Mouse (Mus musculus) liver, postnatal 0 days (tissue): ENCODE results near the gene Stk24. TPM values are rescaled to one million over a fixed set of nuclear protein-coding genes. Genes with fewer than 3 reads are reported as not detected.

Experiments used
- ATAC-seq: fragments of 200-750 bp; cut with Nextera tagmentation; 2 replicates; pipeline ENCODE4 v1.8.0; 2017; ENCODE audit warnings: mild to moderate bottlenecking, moderate library complexity
- DNase-seq: peaks from one replicate; pipeline ENCODE4 v3.0.0-alpha.2; 2016
- H3K27ac ChIP-seq: fragments of 300-500 bp; sonication (generic); 2 replicates; pipeline ENCODE4 v1.5.1; 2014; ENCODE audit warnings: antibody characterized with exemption, moderate library complexity, mild to moderate bottlenecking, low read depth
- H3K27me3 ChIP-seq: fragments of 300-500 bp; sonication (generic); 2 replicates; pipeline ENCODE4 v1.6.1; 2014; ENCODE audit warnings: low read length, control low read depth, mixed read lengths; ENCODE audit not compliant: insufficient read depth
- H3K36me3 ChIP-seq: fragments of 300-500 bp; sonication (generic); replicated peaks from 2 replicates; pipeline ENCODE4 v1.6.1; 2014; ENCODE audit warnings: mild to moderate bottlenecking, control low read depth, low read length, moderate library complexity, mixed read lengths; ENCODE audit not compliant: insufficient read depth
- H3K4me1 ChIP-seq: fragments of 300-500 bp; sonication (generic); 2 replicates; pipeline ENCODE4 v1.6.1; 2014; ENCODE audit warnings: antibody characterized with exemption, mild to moderate bottlenecking, control low read depth; ENCODE audit not compliant: insufficient read depth
- H3K4me2 ChIP-seq: fragments of 300-500 bp; sonication (generic); 2 replicates; pipeline ENCODE4 v1.6.1; 2014; ENCODE audit warnings: low read depth, mild to moderate bottlenecking, low read length, moderate library complexity, mixed read lengths
- H3K4me3 ChIP-seq: fragments of 300-500 bp; sonication (generic); 2 replicates; pipeline ENCODE4 v1.5.1; 2014; ENCODE audit warnings: low read depth, low read length
- H3K9ac ChIP-seq: fragments of 300-500 bp; sonication (generic); replicated peaks from 2 replicates; pipeline ENCODE4 v1.6.1; 2014; ENCODE audit warnings: mild to moderate bottlenecking, moderate library complexity
- H3K9me3 ChIP-seq: fragments of 300-500 bp; sonication (generic); 2 replicates; pipeline ENCODE4 v1.6.1; 2016; ENCODE audit warnings: mild to moderate bottlenecking, control low read depth, low read length, mixed read lengths
- CTCF ChIP-seq: sonication (generic); IDR thresholded peaks from 2 replicates; pipeline ENCODE4 v1.5.1; 2016; ENCODE audit warnings: antibody characterized with exemption, low read depth
- EP300 ChIP-seq: IDR thresholded peaks from 2 replicates; pipeline ENCODE4 v1.6.1; 2016; ENCODE audit warnings: antibody characterized with exemption, low read depth, mild to moderate bottlenecking
- WGBS: fragments of 180-500 bp; shearing (Covaris S2); extraction: QIAGEN DNeasy Blood & Tissue Kit; methylation state at CpG from one replicate; pipeline ENCODE4 v1.1.7; 2014; ENCODE audit not compliant: insufficient replicate concordance; 5-methylcytosine and 5-hydroxymethylcytosine counted together
- polyA plus RNA-seq: library from polyadenylated mRNA; unstranded; fragments of >200 nt; fragmentation: Nextera tagmentation; extraction: Ambion mirVana; gene quantifications from 2 replicates; pipeline ENCODE4 v1.2.1, GENCODE M21; 2015

Stk24 gene
- polyA plus RNA-seq, 1 experiment from 2014 or later: 19.3 TPM

DNA sequence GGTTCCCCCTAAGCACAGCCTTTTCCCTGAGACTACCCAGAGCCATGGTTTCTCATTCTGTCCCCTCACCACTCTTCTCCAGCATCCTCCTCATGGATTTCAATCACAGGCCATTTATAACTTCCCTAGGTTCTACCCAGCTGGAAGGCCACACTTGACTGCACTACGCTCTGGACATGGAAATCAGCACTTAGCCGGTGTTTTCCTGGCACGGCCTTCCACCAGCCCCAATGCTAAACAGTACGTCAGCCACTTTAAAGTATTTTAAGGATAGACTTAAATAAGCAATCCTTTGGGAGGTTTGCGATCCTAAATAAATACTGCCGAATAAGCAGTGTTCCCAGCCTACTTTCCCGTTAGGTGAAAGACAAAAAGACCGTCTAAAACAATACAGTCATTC, 29.8 kb downstream of the Stk24 start:
- ATAC-seq: no peak
- Histone ChIP-seq H3K9me3 (no peaks in the 10 kb centered on the region), H3K36me3 (no peaks in the 10 kb centered on the region), H3K9ac (no peak overlapping the region), H3K27me3 (no peaks in the 10 kb centered on the region), H3K27ac (no peak overlapping the region), H3K4me2 (no peak overlapping the region), H3K4me1 (peaks cover 68% of the 10 kb centered on the region), H3K4me3 (no peak overlapping the region)
- no peak for TF ChIP-seq EP300
- no peak for TF ChIP-seq CTCF
- WGBS: 77% methylated on average over 8 of the region's 8 CpGs
- DNase-seq: no peak

DNA sequence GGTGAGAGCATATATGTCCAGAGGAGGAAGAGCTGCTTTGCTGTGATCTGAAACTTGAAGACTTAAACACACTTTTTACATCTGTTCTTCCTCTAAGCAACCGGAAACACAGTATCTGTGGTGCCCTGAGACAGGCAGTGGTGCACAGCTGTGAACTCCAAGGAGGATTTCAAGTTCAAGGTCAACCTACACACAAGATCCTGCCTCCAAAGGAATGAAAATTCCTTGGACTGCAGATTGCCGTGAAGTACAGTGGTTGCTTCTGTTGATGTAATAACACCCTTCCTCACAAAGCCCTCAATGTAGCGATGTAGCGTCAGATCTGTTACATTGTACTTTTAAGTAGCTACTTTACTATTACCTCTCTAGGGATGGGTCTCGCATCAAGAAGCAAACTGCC, 30.5 kb downstream of the Stk24 start:
- no peak for DNase-seq

DNA sequence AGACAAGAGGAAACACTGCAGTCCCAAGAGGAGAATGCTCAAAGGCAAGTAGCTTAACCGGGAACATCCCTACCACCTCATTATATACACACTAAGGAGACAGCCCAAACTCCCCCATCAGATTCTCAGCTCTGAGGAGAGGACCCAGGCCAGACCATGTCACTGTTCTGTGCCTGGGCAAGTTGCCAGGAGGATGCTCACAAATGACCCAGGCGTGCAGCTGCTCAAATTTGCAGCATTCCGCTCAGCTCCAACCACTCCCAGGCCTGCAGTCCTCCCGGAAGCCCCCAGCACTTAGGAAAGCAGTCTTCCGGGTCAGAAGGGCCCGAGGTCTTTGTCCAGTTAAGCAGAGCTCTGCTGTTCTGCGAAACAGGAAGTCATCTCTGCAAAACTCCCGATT, 31.6 kb downstream of the Stk24 start:
- H3K36me3 ChIP-seq: no peaks in the 10 kb centered on the region
- no peak overlapping the region for H3K9ac ChIP-seq
- H3K4me1 ChIP-seq: peaks cover 57% of the 10 kb centered on the region
- ATAC-seq (no peak), DNase-seq (peak; percentile 45)
- no peak overlapping the region for H3K27ac ChIP-seq
- H3K4me3 ChIP-seq: no peak overlapping the region
- H3K4me2 ChIP-seq: no peak overlapping the region
- no peaks in the 10 kb centered on the region for H3K9me3 ChIP-seq
- WGBS: 58% methylated on average over 8 of the region's 8 CpGs
- no peak for TF ChIP-seq EP300
- no peak for TF ChIP-seq CTCF
- no peaks in the 10 kb centered on the region for H3K27me3 ChIP-seq

More for the DNA sequence above, 30.5 kb downstream of the Stk24 start:
- H3K4me1 ChIP-seq: peaks cover 63% of the 10 kb centered on the region
- TF ChIP-seq EP300 (no peak), CTCF (no peak)
- WGBS: 76% methylated on average over 5 of the region's 5 CpGs
- ATAC-seq: no peak
- peak overlapping the region; percentile 30 for H3K27ac ChIP-seq
- no peak overlapping the region; the same call in 1 of the 2 replicates for H3K9ac ChIP-seq
- H3K4me2 ChIP-seq: no peak overlapping the region
- H3K4me3 ChIP-seq: no peak overlapping the region
- no peaks in the 10 kb centered on the region for H3K9me3 ChIP-seq
- no peaks in the 10 kb centered on the region for H3K36me3 ChIP-seq
- H3K27me3 ChIP-seq: no peaks in the 10 kb centered on the region

DNA sequence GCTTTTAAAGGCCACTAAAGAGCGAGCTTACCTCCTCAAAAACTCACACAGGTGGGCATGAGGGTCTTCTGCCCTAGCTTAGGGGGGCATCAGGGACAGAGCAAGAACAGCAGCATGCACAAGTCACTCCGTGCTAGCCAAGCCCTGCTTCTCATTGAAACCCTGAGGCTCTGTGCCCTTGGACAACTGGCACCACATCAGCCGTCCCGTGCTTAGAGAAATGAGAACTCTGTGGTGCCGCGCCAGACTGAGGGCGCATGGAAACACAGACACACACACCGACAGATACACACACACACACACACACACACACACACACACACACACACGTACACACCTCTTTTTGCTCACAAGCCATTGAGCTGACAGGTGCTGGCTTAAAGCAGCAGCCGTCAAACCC, 32.7 kb downstream of the Stk24 start:
- Histone ChIP-seq H3K4me3 (no peak overlapping the region), H3K9me3 (no peaks in the 10 kb centered on the region), H3K27me3 (no peaks in the 10 kb centered on the region), H3K4me2 (no peak overlapping the region), H3K36me3 (no peaks in the 10 kb centered on the region), H3K27ac (no peak overlapping the region), H3K9ac (no peak overlapping the region), H3K4me1 (peaks cover 46% of the 10 kb centered on the region)
- WGBS: 76% methylated on average over 10 of the region's 10 CpGs
- ATAC-seq (no peak), DNase-seq (no peak)
- TF ChIP-seq CTCF (no peak), EP300 (no peak)

DNA sequence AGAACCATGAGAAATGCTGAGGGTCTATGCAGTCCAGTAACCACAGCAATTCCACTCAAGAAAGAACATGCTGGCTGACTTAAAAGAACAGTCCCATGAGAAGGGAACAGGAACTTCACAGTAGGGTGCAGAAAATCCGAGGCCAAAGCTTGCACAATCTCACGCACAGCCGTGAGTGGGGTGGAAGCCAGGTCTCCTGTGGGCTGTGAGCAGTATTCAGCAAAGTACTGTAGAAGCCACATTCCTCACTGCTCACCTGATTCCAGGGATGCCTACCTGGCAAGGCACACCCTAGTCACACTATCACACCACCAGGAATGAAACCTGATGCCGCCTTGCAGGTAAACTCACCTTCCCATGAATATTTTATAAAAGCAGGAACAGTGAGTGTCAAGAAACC, 33.2 kb downstream of the Stk24 start:
- Histone ChIP-seq H3K27ac (no peak overlapping the region), H3K27me3 (no peaks in the 10 kb centered on the region), H3K4me3 (no peak overlapping the region), H3K36me3 (no peaks in the 10 kb centered on the region), H3K9me3 (no peaks in the 10 kb centered on the region), H3K4me1 (peaks cover 41% of the 10 kb centered on the region), H3K4me2 (no peak overlapping the region), H3K9ac (no peak overlapping the region)
- TF ChIP-seq CTCF: no peak
- 38% methylated on average over 4 of the region's 4 CpGs for WGBS
- DNase-seq: peak; percentile 21
- ATAC-seq: peak; percentile 22; the same call in 1 of the 2 replicates

DNA sequence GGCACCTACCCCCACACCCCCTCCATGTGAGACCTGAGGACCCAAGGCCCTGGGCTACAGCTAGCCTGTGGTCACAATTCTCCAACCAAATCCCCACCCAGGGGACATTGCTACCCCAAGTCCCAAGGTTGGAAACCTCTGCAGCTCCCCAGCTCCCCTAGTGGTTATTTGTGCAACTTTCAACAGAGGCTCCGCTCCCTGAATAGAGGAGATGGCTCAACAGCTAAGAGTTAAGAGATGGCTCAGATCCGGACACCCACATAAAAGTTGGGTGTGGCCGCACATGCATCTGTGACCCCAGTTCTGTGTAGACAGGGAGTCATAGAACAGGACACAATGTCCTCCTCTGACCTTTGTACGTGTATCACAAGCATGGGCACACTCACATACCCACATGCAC, 33.8 kb downstream of the Stk24 start:
- no peak for TF ChIP-seq EP300
- peak; percentile 81 for TF ChIP-seq CTCF
- peaks cover 37% of the 10 kb centered on the region for H3K4me1 ChIP-seq
- DNase-seq (peak; percentile 32), ATAC-seq (peak; percentile 64)
- no peak overlapping the region for H3K9ac ChIP-seq
- H3K9me3 ChIP-seq: no peaks in the 10 kb centered on the region
- H3K36me3 ChIP-seq: no peaks in the 10 kb centered on the region
- H3K4me3 ChIP-seq: no peak overlapping the region
- no peaks in the 10 kb centered on the region for H3K27me3 ChIP-seq
- WGBS: 57% methylated on average over 4 of the region's 4 CpGs
- no peak overlapping the region for H3K27ac ChIP-seq
- 0 out of 2 replicates have a peak overlapping the region, but pooled peaks have one; percentile 14 for H3K4me2 ChIP-seq

DNA sequence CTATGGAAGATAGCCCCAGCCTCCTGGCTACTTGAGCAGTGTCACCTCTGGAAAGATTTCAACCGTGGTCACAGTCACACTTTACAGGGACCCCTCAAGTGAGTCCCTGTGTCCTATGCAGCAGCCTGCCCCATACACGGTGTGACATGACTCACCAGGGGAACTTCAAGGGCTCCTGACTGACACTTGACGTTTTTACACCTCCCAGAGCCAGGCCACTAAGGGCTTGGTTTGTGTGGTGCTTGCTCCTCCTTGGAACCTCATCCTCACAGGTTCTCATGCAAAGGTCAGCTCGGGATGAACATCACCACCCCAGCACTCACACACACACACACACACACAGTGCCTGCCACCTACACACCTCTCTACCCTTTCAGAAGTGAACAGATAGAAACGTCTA, 34.9 kb downstream of the Stk24 start:
- Histone ChIP-seq H3K4me2 (no peak overlapping the region), H3K9me3 (no peaks in the 10 kb centered on the region), H3K9ac (no peak overlapping the region), H3K27me3 (no peaks in the 10 kb centered on the region), H3K4me3 (no peak overlapping the region), H3K27ac (no peak overlapping the region), H3K4me1 (peaks cover 40% of the 10 kb centered on the region), H3K36me3 (no peaks in the 10 kb centered on the region)
- ATAC-seq (no peak), DNase-seq (no peak)
- WGBS: 76% methylated on average over 5 of the region's 5 CpGs
- TF ChIP-seq EP300 (no peak), CTCF (no peak)
